Mouse (Mus musculus): ENCODE data around the gene Shf. TPM values are rescaled to one million over a fixed set of nuclear protein-coding genes. Genes with fewer than 3 reads are reported as not detected.
A peak's percentile ranks its signal among the peaks of the same experiment; 100 is the strongest.

Gene Shf
- total and polyA plus RNA-seq, 3 experiments = 3.5 to 5.6 (median 5.3) TPM

DNA sequence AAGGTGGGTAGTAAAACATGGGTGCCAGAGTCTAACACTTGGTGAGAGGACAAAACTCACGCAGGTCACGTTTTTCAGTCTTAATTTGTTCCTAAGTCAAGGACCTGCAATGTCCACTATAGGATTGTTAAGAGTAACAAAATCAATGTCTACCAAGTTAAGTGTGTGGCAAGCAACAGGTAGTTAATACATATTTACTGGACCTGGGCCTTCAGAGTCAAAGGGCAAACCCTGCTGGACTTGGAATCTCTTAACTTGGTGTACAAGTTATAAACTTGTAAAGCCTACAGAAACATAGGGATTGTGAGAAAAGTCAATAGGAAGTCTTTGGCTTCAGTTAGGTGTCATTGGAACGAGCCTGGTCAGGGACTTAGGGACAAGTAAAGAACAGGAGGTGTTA, 44.4 kb downstream of the Shf start:
- Histone ChIP-seq H3K9ac (ENCODE audit: low read depth, low read length) (no peak overlapping the region), H3K4me1 (ENCODE audit: control insufficient read depth, insufficient read depth, low read length) (no peaks in the 10 kb centered on the region), H3K4me3 (no peak overlapping the region), H3K27me3 (ENCODE audit: control insufficient read depth, insufficient read depth, low read length) (no peaks in the 10 kb centered on the region), H3K36me3 (ENCODE audit: control insufficient read depth, insufficient read depth, low read length) (no peaks in the 10 kb centered on the region), H3K79me2 (replicated peaks; ENCODE audit: control insufficient read depth, insufficient read depth, low read length) (no peaks in the 10 kb centered on the region), H3K27ac (no peak overlapping the region)
- TF ChIP-seq POLR2A (IDR thresholded peaks at IDR 0.05; ENCODE audit: insufficient read depth, low read depth, low read length) = no peak
- TF ChIP-seq EP300 (IDR thresholded peaks at IDR 0.05; ENCODE audit: insufficient read depth, low read depth, low read length) = no peak
- intact Hi-C loops (cut with DNase I) = no loop called here
- 80% methylated on average over 3 of the region's 3 CpGs for WGBS
- DNase-seq = no peak

- intact Hi-C loops (cut with DNase I) = no loop called here
- 57% methylated on average over 3 of the region's 3 CpGs for WGBS
- no peaks in the 10 kb centered on the region; the same call in 1 of the 2 replicates for H3K27me3 ChIP-seq (ENCODE audit: control insufficient read depth, insufficient read depth, low read length)
- no peak for TF ChIP-seq EP300 (IDR thresholded peaks at IDR 0.05; ENCODE audit: insufficient read depth, low read depth, low read length)
- no peak for TF ChIP-seq POLR2A (IDR thresholded peaks at IDR 0.05; ENCODE audit: insufficient read depth, low read depth, low read length)
- no peak for TF ChIP-seq CTCF (IDR thresholded peaks at IDR 0.05)
- H3K27ac ChIP-seq = no peak overlapping the region
- no peak overlapping the region for H3K9ac ChIP-seq (ENCODE audit: low read depth, low read length)
- no peaks in the 10 kb centered on the region for H3K36me3 ChIP-seq (ENCODE audit: control insufficient read depth, insufficient read depth, low read length)
- H3K79me2 ChIP-seq (replicated peaks; ENCODE audit: control insufficient read depth, insufficient read depth, low read length) = no peaks in the 10 kb centered on the region
- DNase-seq = no peak
- H3K4me1 ChIP-seq (ENCODE audit: control insufficient read depth, insufficient read depth, low read length) = no peaks in the 10 kb centered on the region
- no peak overlapping the region for H3K4me3 ChIP-seq
Measured at GRCm38 (mm10) chr2:122323960-122324359, 45.0 kb downstream of the Shf start.

DNA sequence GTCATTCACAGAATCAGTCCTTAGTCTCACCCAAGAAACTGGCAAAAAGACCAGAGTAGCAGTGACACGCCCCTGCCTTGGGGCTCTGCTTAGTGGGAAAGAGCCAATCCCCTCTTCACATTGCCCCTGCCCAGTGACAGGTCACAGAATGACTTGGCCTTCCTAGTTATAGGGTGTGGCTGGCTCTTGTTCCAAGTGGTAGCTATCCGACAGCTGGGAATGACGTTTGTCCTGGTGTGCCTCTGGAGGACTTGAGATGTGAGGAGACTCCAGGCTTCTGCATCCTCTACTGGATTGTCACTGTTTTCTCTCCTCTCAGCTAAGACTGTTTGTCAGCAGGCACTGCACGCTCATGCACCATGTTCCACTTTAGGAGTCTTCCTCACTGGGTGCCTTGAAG, 51.6 kb downstream of the Shf start:
- peaks cover 9% of the 10 kb centered on the region for H3K27me3 ChIP-seq (ENCODE audit: control insufficient read depth, insufficient read depth, low read length)
- H3K27ac ChIP-seq = no peak overlapping the region
- H3K9ac ChIP-seq (ENCODE audit: low read depth, low read length) = no peak overlapping the region
- peaks cover 3% of the 10 kb centered on the region for H3K4me1 ChIP-seq (ENCODE audit: control insufficient read depth, insufficient read depth, low read length)
- H3K79me2 ChIP-seq (replicated peaks; ENCODE audit: control insufficient read depth, insufficient read depth, low read length) = no peaks in the 10 kb centered on the region
- no peak overlapping the region for H3K4me3 ChIP-seq
- H3K36me3 ChIP-seq (ENCODE audit: control insufficient read depth, insufficient read depth, low read length) = no peaks in the 10 kb centered on the region
- TF ChIP-seq EP300 (IDR thresholded peaks at IDR 0.05; ENCODE audit: insufficient read depth, low read depth, low read length) = no peak
- TF ChIP-seq CTCF (IDR thresholded peaks at IDR 0.05) = no peak
- TF ChIP-seq POLR2A (IDR thresholded peaks at IDR 0.05; ENCODE audit: insufficient read depth, low read depth, low read length) = no peak
- intact Hi-C loops (cut with DNase I) = no loop called here
- 46% methylated on average over 4 of the region's 4 CpGs for WGBS
- no peak for DNase-seq

- 85% methylated on average over 7 of the region's 7 CpGs for WGBS
- Histone ChIP-seq H3K27me3 (ENCODE audit: control insufficient read depth, insufficient read depth, low read length) (peaks cover 9% of the 10 kb centered on the region), H3K4me3 (no peak within 1 kb of the TSS), H3K4me1 (ENCODE audit: control insufficient read depth, insufficient read depth, low read length) (peaks cover 3% of the 10 kb centered on the region), H3K27ac (no peak within 1 kb of the TSS), H3K36me3 (ENCODE audit: control insufficient read depth, insufficient read depth, low read length) (no peaks in the 10 kb centered on the region), H3K79me2 (replicated peaks; ENCODE audit: control insufficient read depth, insufficient read depth, low read length) (no peaks in the 10 kb centered on the region), H3K9ac (ENCODE audit: low read depth, low read length) (no peak within 1 kb of the TSS)
- intact Hi-C loops (cut with DNase I) = no loop called here
- no peak for DNase-seq
- TF ChIP-seq EP300 (IDR thresholded peaks at IDR 0.05; ENCODE audit: insufficient read depth, low read depth, low read length) = no peak
- TF ChIP-seq CTCF (IDR thresholded peaks at IDR 0.05) = no peak
- TF ChIP-seq POLR2A (IDR thresholded peaks at IDR 0.05; ENCODE audit: insufficient read depth, low read depth, low read length) = no peak
Measured at GRCm38 (mm10) chr2:122315372-122315771, 53.6 kb downstream of the Shf start, which contains the start of gene Duox1. Duox1 (plus strand) TSS chr2:122315672.

GRCm38 (mm10) chr2:122313536-122313935, 55.4 kb downstream of the Shf start, which contains the start of gene Duoxa1:
Duoxa1 (minus strand) TSS chr2:122313730.
- TF ChIP-seq POLR2A (IDR thresholded peaks at IDR 0.05; ENCODE audit: insufficient read depth, low read depth, low read length) (no peak), EP300 (IDR thresholded peaks at IDR 0.05; ENCODE audit: insufficient read depth, low read depth, low read length) (no peak), CTCF (IDR thresholded peaks at IDR 0.05) (no peak)
- Histone ChIP-seq H3K36me3 (ENCODE audit: control insufficient read depth, insufficient read depth, low read length) (no peaks in the 10 kb centered on the region), H3K27me3 (ENCODE audit: control insufficient read depth, insufficient read depth, low read length) (peaks cover 9% of the 10 kb centered on the region), H3K4me3 (peak within 1 kb of the TSS; percentile 22; the same call in 1 of the 2 replicates), H3K9ac (ENCODE audit: low read depth, low read length) (no peak within 1 kb of the TSS), H3K79me2 (replicated peaks; ENCODE audit: control insufficient read depth, insufficient read depth, low read length) (no peaks in the 10 kb centered on the region), H3K27ac (no peak within 1 kb of the TSS), H3K4me1 (ENCODE audit: control insufficient read depth, insufficient read depth, low read length) (peaks cover 3% of the 10 kb centered on the region)
- intact Hi-C loops (cut with DNase I) = no loop called here
- 7% methylated on average over 23 of the region's 24 CpGs for WGBS
- no peak for DNase-seq

DNA sequence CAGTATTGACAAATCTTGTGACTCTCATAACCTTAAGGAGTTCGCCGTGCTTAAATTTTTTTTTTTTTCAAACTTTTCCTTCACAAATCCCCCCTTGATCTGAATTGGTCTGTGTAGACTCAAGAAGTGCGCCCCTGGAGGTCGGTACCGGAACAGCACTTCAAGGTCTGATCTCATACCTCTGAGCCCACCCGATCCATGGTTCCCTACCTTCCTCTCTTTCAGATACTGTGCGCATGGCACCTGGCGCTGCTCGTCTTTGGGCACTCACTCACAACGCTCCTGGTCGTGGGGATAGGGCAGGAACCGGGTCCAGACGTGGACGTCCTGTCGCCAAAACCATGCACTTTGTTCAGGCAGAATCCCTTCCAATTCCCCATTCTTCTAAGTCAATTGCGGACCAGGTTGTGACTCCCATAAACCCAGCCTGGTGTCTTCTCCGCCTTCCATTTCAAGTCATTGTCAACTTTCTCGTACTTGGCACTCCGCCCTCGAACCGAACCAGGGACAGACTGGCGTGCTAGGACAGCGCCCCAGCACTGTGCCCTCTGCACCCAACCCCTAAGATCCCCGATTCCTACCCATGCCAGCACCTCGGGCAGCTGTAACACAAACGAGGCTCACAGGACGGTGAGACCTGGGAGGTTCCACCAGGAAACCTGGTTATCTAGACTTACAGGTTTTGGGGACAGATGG, 56.1 kb downstream of the Shf start:
- intact Hi-C loops (cut with DNase I) = no loop called here

More for the DNA sequence above, 56.1 kb downstream of the Shf start:
- WGBS = 6% methylated on average over 27 of the region's 27 CpGs
- H3K4me1 ChIP-seq (ENCODE audit: control insufficient read depth, insufficient read depth, low read length) = peaks cover 3% of the 10 kb centered on the region
- H3K27me3 ChIP-seq (ENCODE audit: control insufficient read depth, insufficient read depth, low read length) = peaks cover 9% of the 10 kb centered on the region
- no peak overlapping the region for H3K27ac ChIP-seq
- peak overlapping the region; percentile 2; the same call in 1 of the 2 replicates for H3K4me3 ChIP-seq
- DNase-seq = peak; percentile 51 to 76
- H3K79me2 ChIP-seq (replicated peaks; ENCODE audit: control insufficient read depth, insufficient read depth, low read length) = no peaks in the 10 kb centered on the region
- TF ChIP-seq CTCF (IDR thresholded peaks at IDR 0.05) (peak; percentile 90), POLR2A (IDR thresholded peaks at IDR 0.05; ENCODE audit: insufficient read depth, low read depth, low read length) (no peak)
- no peaks in the 10 kb centered on the region for H3K36me3 ChIP-seq (ENCODE audit: control insufficient read depth, insufficient read depth, low read length)
- H3K9ac ChIP-seq (ENCODE audit: low read depth, low read length) = no peak overlapping the region

Measured in heart, adult 2 months (tissue).